Mouse (Mus musculus) midbrain, embryonic 10.5 days (tissue): ENCODE measurements around the gene Nlrp4c. TPM values are rescaled to one million over a fixed set of nuclear protein-coding genes. Genes with fewer than 3 reads are reported as not detected.

Experiments
- DNase-seq: peaks from one replicate; pipeline ENCODE4 v3.0.0-alpha.2; 2017; ENCODE audit warnings: low spot score
- H3K27ac ChIP-seq: fragments of 300-500 bp; sonication (generic); replicated peaks from 2 replicates; pipeline ENCODE4 v1.5.1; 2016; ENCODE audit warnings: mild to moderate bottlenecking
- H3K27me3 ChIP-seq: fragments of 300-500 bp; sonication (generic); 2 replicates; pipeline ENCODE4 v1.6.1; 2016; ENCODE audit warnings: low read depth, mild to moderate bottlenecking; ENCODE audit not compliant: poor library complexity, severe bottlenecking
- H3K36me3 ChIP-seq: fragments of 300-500 bp; sonication (generic); 2 replicates; pipeline ENCODE4 v1.6.1; 2016; ENCODE audit warnings: mild to moderate bottlenecking, moderate library complexity
- H3K4me1 ChIP-seq: fragments of 300-500 bp; sonication (generic); 2 replicates; pipeline ENCODE4 v1.6.1; 2016
- H3K4me3 ChIP-seq: fragments of 300-500 bp; sonication (generic); 2 replicates; pipeline ENCODE4 v1.5.1; 2016; ENCODE audit warnings: mild to moderate bottlenecking, moderate library complexity
- H3K9me3 ChIP-seq: fragments of 300-500 bp; sonication (generic); replicated peaks from 2 replicates; pipeline ENCODE4 v1.6.1; 2016; ENCODE audit warnings: mild to moderate bottlenecking
- WGBS: fragments of 180-500 bp; shearing (Covaris S2); methylation state at CpG from one replicate; pipeline ENCODE4 v1.1.7; 2016; 5-methylcytosine and 5-hydroxymethylcytosine counted together
- polyA plus RNA-seq: library from polyadenylated mRNA; unstranded; fragments of >200 nt; fragmentation: Nextera tagmentation; extraction: Ambion mirVana; gene quantifications from 2 replicates; pipeline ENCODE4 v1.2.1, GENCODE M21; 2016

Nlrp4c gene
- polyA plus RNA-seq, 1 experiment from 2014 or later, result not detected

- Histone ChIP-seq H3K27ac (no peak overlapping the region), H3K9me3 (no peaks in the 10 kb centered on the region), H3K36me3 (peaks cover 20% of the 10 kb centered on the region), H3K4me1 (no peaks in the 10 kb centered on the region), H3K4me3 (no peak overlapping the region), H3K27me3 (no peaks in the 10 kb centered on the region)
- WGBS, result 92% methylated on average over 7 of the region's 7 CpGs
- no peak for DNase-seq
These were observed 101.4 kb downstream of the Nlrp4c start for GRCm38 (mm10) chr7:6146194-6146981.

- H3K36me3 ChIP-seq, result peaks cover 15% of the 10 kb centered on the region
- DNase-seq, result no peak
- H3K4me3 ChIP-seq, result no peak overlapping the region
- H3K27me3 ChIP-seq, result no peaks in the 10 kb centered on the region
- WGBS, result 89% methylated on average over 2 of the region's 2 CpGs
- no peak overlapping the region for H3K27ac ChIP-seq
- no peaks in the 10 kb centered on the region for H3K9me3 ChIP-seq
- no peaks in the 10 kb centered on the region for H3K4me1 ChIP-seq
These were observed 102.0 kb downstream of the Nlrp4c start for GRCm38 (mm10) chr7:6146982-6147325.

- DNase-seq, result no peak
- WGBS, result 82% methylated on average over 5 of the region's 5 CpGs
- Histone ChIP-seq H3K27me3 (no peaks in the 10 kb centered on the region), H3K4me3 (no peak overlapping the region), H3K27ac (no peak overlapping the region), H3K4me1 (no peaks in the 10 kb centered on the region), H3K36me3 (peaks cover 13% of the 10 kb centered on the region; the same call in 1 of the 2 replicates), H3K9me3 (no peaks in the 10 kb centered on the region)
These were observed 102.7 kb downstream of the Nlrp4c start for GRCm38 (mm10) chr7:6147688-6148087.

DNA sequence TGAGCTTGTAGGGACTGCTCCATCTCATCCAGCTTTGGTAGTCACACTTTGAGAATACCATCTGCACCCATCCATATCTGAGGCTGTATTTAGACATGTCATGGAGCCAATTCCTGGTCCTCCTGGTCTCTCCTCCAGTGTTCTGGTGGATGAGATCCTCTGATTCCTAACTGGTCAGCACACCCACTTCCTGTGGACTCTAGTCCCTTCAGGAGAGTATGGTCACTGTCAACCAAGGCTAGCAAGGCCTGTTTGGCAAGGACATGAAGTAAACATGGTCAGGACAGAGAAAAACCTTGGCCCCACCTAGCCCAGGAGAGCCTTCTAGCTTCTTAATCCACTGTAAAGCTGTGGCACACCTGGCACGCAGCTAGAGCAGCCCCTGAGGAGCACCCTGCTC, 106.3 kb downstream of the Nlrp4c start:
- WGBS, result 96% methylated on average over 1 of the region's 1 CpGs
- Histone ChIP-seq H3K36me3 (peaks cover 12% of the 10 kb centered on the region; the same call in 1 of the 2 replicates), H3K27ac (no peak overlapping the region), H3K9me3 (no peaks in the 10 kb centered on the region), H3K4me3 (no peak overlapping the region), H3K27me3 (no peaks in the 10 kb centered on the region), H3K4me1 (peaks cover 16% of the 10 kb centered on the region)
- no peak for DNase-seq

DNA sequence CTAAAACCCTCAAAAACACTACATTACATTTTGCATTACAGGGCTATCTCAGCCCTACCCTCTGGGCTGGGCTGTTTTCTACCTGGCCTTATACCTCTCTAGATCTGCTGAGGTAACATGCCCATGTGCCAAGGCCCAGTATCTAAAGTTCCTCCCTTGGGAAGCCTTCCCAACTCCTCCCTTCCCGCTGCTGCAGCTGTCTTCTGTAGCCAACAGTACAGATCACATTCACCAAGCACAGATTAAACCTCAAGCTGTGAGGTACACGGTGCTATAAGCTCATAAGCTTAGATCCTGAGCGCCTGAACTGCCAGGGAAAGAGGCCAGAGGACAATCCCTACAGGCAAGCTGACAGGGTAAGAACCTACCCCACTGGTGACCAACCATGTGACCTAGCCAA, 107.1 kb downstream of the Nlrp4c start:
- H3K27me3 ChIP-seq, result no peaks in the 10 kb centered on the region
- 82% methylated on average over 3 of the region's 3 CpGs for WGBS
- H3K9me3 ChIP-seq, result no peaks in the 10 kb centered on the region
- H3K27ac ChIP-seq, result no peak overlapping the region
- no peak overlapping the region for H3K4me3 ChIP-seq
- peaks cover 22% of the 10 kb centered on the region for H3K4me1 ChIP-seq
- no peak for DNase-seq
- H3K36me3 ChIP-seq, result peaks cover 12% of the 10 kb centered on the region; the same call in 1 of the 2 replicates

GRCm38 (mm10) chr7:6153131-6153530, 108.2 kb downstream of the Nlrp4c start:
- peaks cover 6% of the 10 kb centered on the region; the same call in 1 of the 2 replicates for H3K36me3 ChIP-seq
- whole genome bisulfite sequencing, result 95% methylated on average over 3 of the region's 3 CpGs
- no peak overlapping the region for H3K4me3 ChIP-seq

DNA sequence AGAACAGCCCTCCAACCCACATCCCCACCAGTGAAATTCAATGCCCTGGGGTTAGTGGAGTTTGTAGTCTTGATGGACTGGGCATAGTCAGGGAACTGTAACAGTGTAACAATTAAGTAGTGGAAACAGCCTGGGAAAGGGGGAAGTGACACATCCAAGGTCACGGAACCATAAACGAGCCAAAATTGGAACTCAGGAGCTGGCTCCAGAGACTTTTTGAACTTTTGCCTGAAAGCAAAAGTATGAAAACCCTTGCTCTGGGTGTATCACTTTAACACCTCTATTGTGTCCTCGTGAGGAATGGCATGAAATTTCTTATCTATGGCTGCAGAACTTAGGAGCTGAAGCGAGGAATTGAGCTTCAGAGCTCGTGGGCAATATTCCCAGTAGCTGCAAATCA, 109.2 kb downstream of the Nlrp4c start:
- Histone ChIP-seq H3K4me1 (peaks cover 22% of the 10 kb centered on the region), H3K36me3 (peaks cover 6% of the 10 kb centered on the region; the same call in 1 of the 2 replicates), H3K4me3 (peak overlapping the region; percentile 86), H3K9me3 (no peaks in the 10 kb centered on the region), H3K27me3 (no peaks in the 10 kb centered on the region), H3K27ac (no peak overlapping the region)
- 87% methylated on average over 5 of the region's 5 CpGs for WGBS
- no peak for DNase-seq

More at GRCm38 (mm10) chr7:6153131-6153530, 108.2 kb downstream of the Nlrp4c start:
- no peak for DNase-seq
- Histone ChIP-seq H3K9me3 (no peaks in the 10 kb centered on the region), H3K27me3 (no peaks in the 10 kb centered on the region), H3K27ac (no peak overlapping the region), H3K4me1 (peaks cover 22% of the 10 kb centered on the region)

Other genes with a start within 250 kb of the Nlrp4c start
- not detected in 2 replicates for gene Vmn1r63, start 239.7 kb upstream of the Nlrp4c start, polyA plus RNA-seq
- not detected in 2 replicates for gene Vmn1r64, start 160.6 kb upstream of the Nlrp4c start, polyA plus RNA-seq
- gene Vmn1r65, start 34.2 kb upstream of the Nlrp4c start, polyA plus RNA-seq, result not detected in 2 replicates
- gene Zfp787, start 110.8 kb downstream of the Nlrp4c start, polyA plus RNA-seq, result 25.0 and 27.3 TPM in 2 replicates
- gene Zfp444, start 127.1 kb downstream of the Nlrp4c start, polyA plus RNA-seq, result 81.8 and 86.1 TPM in 2 replicates
- not detected in 2 replicates for gene Galp, start 151.9 kb downstream of the Nlrp4c start, polyA plus RNA-seq
- gene Zscan5b, start 177.1 kb downstream of the Nlrp4c start, polyA plus RNA-seq, result not detected in 2 replicates
- not detected in 2 replicates for gene Epp13, start 207.5 kb downstream of the Nlrp4c start, polyA plus RNA-seq
- 6.3 and 7.7 TPM in 2 replicates for gene Zfp667, start 241.4 kb downstream of the Nlrp4c start, polyA plus RNA-seq